Mouse (Mus musculus) hindbrain, embryonic 13.5 days (tissue): ENCODE data around the gene Mertk. TPM values are rescaled to one million over a fixed set of nuclear protein-coding genes. Genes with fewer than 3 reads are reported as not detected.

Experiments
- ATAC-seq: fragments of 200-750 bp; cut with Nextera tagmentation; 2 replicates; pipeline ENCODE4 v1.8.0; 2017; ENCODE audit warnings: moderate TSS enrichment; ENCODE audit not compliant: low FRiP score
- H3K27ac ChIP-seq: fragments of 300-500 bp; sonication (generic); 2 replicates; pipeline ENCODE4 v1.5.1; 2015; ENCODE audit warnings: inconsistent platforms, mild to moderate bottlenecking, moderate library complexity
- H3K27me3 ChIP-seq: fragments of 300-500 bp; sonication (generic); 2 replicates; pipeline ENCODE4 v1.6.1; 2015; ENCODE audit warnings: mild to moderate bottlenecking, inconsistent platforms
- H3K36me3 ChIP-seq: fragments of 300-500 bp; sonication (generic); 2 replicates; pipeline ENCODE4 v1.6.1; 2015; ENCODE audit warnings: mild to moderate bottlenecking, inconsistent platforms
- H3K4me1 ChIP-seq: fragments of 300-500 bp; sonication (generic); replicated peaks from 2 replicates; pipeline ENCODE4 v1.6.1; 2015; ENCODE audit warnings: inconsistent platforms
- H3K4me2 ChIP-seq: fragments of 300-500 bp; sonication (generic); 2 replicates; pipeline ENCODE4 v1.6.1; 2015; ENCODE audit warnings: inconsistent platforms, mild to moderate bottlenecking, moderate library complexity
- H3K4me3 ChIP-seq: fragments of 300-500 bp; sonication (generic); 2 replicates; pipeline ENCODE4 v1.5.1; 2015; ENCODE audit warnings: mild to moderate bottlenecking, inconsistent platforms
- H3K9ac ChIP-seq: fragments of 300-500 bp; sonication (generic); 2 replicates; pipeline ENCODE4 v1.6.1; 2015; ENCODE audit warnings: mild to moderate bottlenecking, inconsistent platforms
- H3K9me3 ChIP-seq: fragments of 300-500 bp; sonication (generic); 2 replicates; pipeline ENCODE4 v1.6.1; 2016; ENCODE audit warnings: inconsistent platforms
- WGBS: fragments of 180-500 bp; shearing (Covaris S2); methylation state at CpG from one replicate; pipeline ENCODE4 v1.1.7; 2015; 5-methylcytosine and 5-hydroxymethylcytosine counted together
- polyA plus RNA-seq: library from polyadenylated mRNA; unstranded; fragments of >200 nt; fragmentation: Nextera tagmentation; extraction: Ambion mirVana; gene quantifications from 2 replicates; pipeline ENCODE4 v1.2.1, GENCODE M21; 2015

Mertk gene
- polyA plus RNA-seq, 1 experiment from 2014 or later = 2.0 TPM

DNA sequence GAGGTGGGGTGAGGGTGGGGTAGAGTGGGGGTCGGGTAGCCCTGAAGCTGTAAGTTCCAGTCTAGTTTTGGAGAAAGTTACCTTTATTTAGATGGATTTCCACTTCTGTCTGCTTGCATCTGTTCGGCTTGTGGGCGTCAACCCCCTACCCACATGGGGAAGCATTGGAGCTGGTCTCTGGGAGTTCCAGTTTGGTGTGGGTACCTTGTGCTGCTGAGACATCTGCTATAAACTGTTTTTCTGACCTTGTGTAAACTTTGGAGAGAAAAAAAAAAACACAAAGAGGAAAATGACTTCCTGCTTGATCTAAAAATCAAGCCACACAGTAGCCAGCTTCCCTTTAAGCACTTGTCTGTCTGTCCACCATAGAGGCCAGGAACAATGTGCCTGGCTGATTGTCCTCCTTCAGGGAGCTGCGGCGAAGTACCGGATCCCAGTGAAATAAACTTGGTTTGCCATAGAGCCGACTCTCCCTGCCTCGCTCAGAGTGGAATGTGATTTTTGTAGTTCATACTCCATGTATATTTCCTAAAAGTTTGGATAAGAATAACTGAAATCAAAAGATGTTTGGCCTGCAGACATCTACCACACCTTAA, 48.8 kb downstream of the Mertk start:
- ATAC-seq = no peak
- 81% methylated on average over 8 of the region's 8 CpGs for WGBS
- Histone ChIP-seq H3K36me3 (no peaks in the 10 kb centered on the region), H3K4me3 (no peak overlapping the region), H3K9ac (no peak overlapping the region), H3K4me2 (no peak overlapping the region), H3K9me3 (no peaks in the 10 kb centered on the region), H3K4me1 (no peaks in the 10 kb centered on the region), H3K27ac (no peak overlapping the region), H3K27me3 (no peaks in the 10 kb centered on the region)

- WGBS = 67% methylated on average over 6 of the region's 6 CpGs
- Histone ChIP-seq H3K27ac (no peak overlapping the region), H3K4me3 (no peak overlapping the region), H3K4me1 (no peaks in the 10 kb centered on the region), H3K27me3 (no peaks in the 10 kb centered on the region), H3K9me3 (no peaks in the 10 kb centered on the region), H3K36me3 (no peaks in the 10 kb centered on the region), H3K9ac (no peak overlapping the region), H3K4me2 (no peak overlapping the region)
- ATAC-seq = no peak
Observed at GRCm38 (mm10) chr2:128748171-128748570, 49.4 kb downstream of the Mertk start.

- H3K27ac ChIP-seq = no peak overlapping the region
- H3K9me3 ChIP-seq = no peaks in the 10 kb centered on the region
- ATAC-seq = no peak
- H3K36me3 ChIP-seq = no peaks in the 10 kb centered on the region
- H3K4me1 ChIP-seq = no peaks in the 10 kb centered on the region
- no peak overlapping the region for H3K4me2 ChIP-seq
- WGBS = 87% methylated on average over 6 of the region's 6 CpGs
- no peak overlapping the region for H3K4me3 ChIP-seq
- no peak overlapping the region for H3K9ac ChIP-seq
- H3K27me3 ChIP-seq = no peaks in the 10 kb centered on the region
Observed at GRCm38 (mm10) chr2:128751030-128751429, 52.3 kb downstream of the Mertk start.

DNA sequence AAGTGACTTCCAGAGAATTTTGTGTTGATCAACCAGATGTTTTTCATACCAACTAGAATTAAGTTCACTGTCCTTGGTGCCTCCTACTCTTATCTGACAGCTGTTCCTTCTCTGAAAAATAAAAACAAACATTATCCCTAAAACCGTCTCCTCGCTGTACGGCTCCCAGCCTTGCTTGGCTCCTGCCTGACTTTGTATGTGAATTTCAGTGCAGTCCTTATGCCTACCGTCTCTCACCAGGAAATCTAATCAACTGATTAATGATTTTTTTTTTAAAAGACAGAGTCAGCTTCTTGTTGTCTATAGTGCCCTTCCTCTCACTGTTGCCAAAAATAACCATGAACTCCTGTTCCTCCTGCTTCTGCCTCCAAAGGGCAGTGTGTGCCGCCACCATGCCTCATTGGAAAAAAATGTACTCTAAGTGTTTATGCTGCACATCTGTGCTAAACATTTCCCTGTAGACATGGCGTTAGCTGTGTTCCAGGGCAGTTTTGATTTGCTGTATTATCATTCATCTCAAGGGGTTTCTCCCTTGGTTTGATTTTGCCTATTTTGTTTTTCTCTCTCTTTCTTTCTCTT, 54.6 kb downstream of the Mertk start:
- 0 out of 2 replicates have a peak, but pooled peaks cover 3% of the 10 kb centered on the region for H3K4me1 ChIP-seq
- no peak overlapping the region for H3K4me2 ChIP-seq
- no peak overlapping the region for H3K9ac ChIP-seq
- 61% methylated on average over 6 of the region's 6 CpGs for WGBS
- no peak overlapping the region for H3K27ac ChIP-seq
- H3K4me3 ChIP-seq = no peak overlapping the region
- H3K27me3 ChIP-seq = no peaks in the 10 kb centered on the region
- no peaks in the 10 kb centered on the region for H3K36me3 ChIP-seq
- no peaks in the 10 kb centered on the region for H3K9me3 ChIP-seq
- no peak for ATAC-seq

- H3K36me3 ChIP-seq = no peaks in the 10 kb centered on the region
- no peak for ATAC-seq
- 87% methylated on average over 4 of the region's 4 CpGs for WGBS
Observed at GRCm38 (mm10) chr2:128755149-128755691, 56.5 kb downstream of the Mertk start.

GRCm38 (mm10) chr2:128758724-128759340, 60.1 kb downstream of the Mertk start:
- peak overlapping the region; percentile 4; the same call in 1 of the 2 replicates for H3K4me3 ChIP-seq
- H3K27ac ChIP-seq = peak overlapping the region; percentile 30; the same call in 1 of the 2 replicates
- no peaks in the 10 kb centered on the region for H3K9me3 ChIP-seq
- WGBS = 53% methylated on average over 10 of the region's 10 CpGs
- peaks cover 9% of the 10 kb centered on the region for H3K4me1 ChIP-seq
- no peak overlapping the region for H3K9ac ChIP-seq
- no peaks in the 10 kb centered on the region for H3K36me3 ChIP-seq
- ATAC-seq = 0 out of 2 replicates have a peak, but pooled peaks have one; percentile 32
- peak overlapping the region; percentile 35 for H3K4me2 ChIP-seq
- no peaks in the 10 kb centered on the region for H3K27me3 ChIP-seq

More at GRCm38 (mm10) chr2:128755149-128755691, 56.5 kb downstream of the Mertk start:
- Histone ChIP-seq H3K9ac (no peak overlapping the region), H3K27me3 (no peaks in the 10 kb centered on the region), H3K9me3 (no peaks in the 10 kb centered on the region), H3K4me1 (peaks cover 9% of the 10 kb centered on the region), H3K4me2 (no peak overlapping the region), H3K27ac (no peak overlapping the region), H3K4me3 (no peak overlapping the region)

- ATAC-seq = no peak
- no peak overlapping the region for H3K4me3 ChIP-seq
- no peak overlapping the region for H3K27ac ChIP-seq
- peaks cover 9% of the 10 kb centered on the region for H3K4me1 ChIP-seq
- H3K9me3 ChIP-seq = no peaks in the 10 kb centered on the region
- H3K9ac ChIP-seq = no peak overlapping the region
- no peaks in the 10 kb centered on the region for H3K27me3 ChIP-seq
- WGBS = 92% methylated on average over 9 of the region's 9 CpGs
- H3K4me2 ChIP-seq = no peak overlapping the region
- H3K36me3 ChIP-seq = no peaks in the 10 kb centered on the region
Observed at GRCm38 (mm10) chr2:128762008-128762407, 63.3 kb downstream of the Mertk start.

DNA sequence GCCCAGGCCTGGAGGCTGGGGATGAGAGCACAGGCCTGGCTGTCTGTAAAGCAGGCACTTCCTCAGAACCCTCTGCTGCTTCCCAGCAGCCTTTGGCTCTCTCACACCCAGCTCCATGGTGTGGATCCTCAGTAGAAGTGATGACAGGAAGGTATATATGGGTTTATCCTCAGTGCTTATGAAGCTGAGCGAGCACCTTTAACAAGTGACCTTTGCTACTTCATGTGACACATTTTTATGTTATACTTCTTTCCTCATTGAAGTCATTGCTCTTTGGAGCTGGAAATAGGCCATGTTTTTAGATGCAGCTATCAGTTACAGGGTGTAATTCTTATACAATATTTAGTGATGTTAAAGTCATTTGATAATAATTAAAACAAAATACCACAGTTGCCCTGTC, 67.0 kb downstream of the Mertk start:
- no peak overlapping the region for H3K4me2 ChIP-seq
- H3K36me3 ChIP-seq = no peaks in the 10 kb centered on the region
- 92% methylated on average over 1 of the region's 1 CpGs for WGBS
- no peak overlapping the region for H3K9ac ChIP-seq
- no peaks in the 10 kb centered on the region for H3K27me3 ChIP-seq
- H3K9me3 ChIP-seq = no peaks in the 10 kb centered on the region
- H3K4me3 ChIP-seq = no peak overlapping the region
- ATAC-seq = no peak
- H3K4me1 ChIP-seq = no peaks in the 10 kb centered on the region
- no peak overlapping the region for H3K27ac ChIP-seq

GRCm38 (mm10) chr2:128768545-128769247, 69.9 kb downstream of the Mertk start:
- WGBS = 84% methylated on average over 4 of the region's 4 CpGs

DNA sequence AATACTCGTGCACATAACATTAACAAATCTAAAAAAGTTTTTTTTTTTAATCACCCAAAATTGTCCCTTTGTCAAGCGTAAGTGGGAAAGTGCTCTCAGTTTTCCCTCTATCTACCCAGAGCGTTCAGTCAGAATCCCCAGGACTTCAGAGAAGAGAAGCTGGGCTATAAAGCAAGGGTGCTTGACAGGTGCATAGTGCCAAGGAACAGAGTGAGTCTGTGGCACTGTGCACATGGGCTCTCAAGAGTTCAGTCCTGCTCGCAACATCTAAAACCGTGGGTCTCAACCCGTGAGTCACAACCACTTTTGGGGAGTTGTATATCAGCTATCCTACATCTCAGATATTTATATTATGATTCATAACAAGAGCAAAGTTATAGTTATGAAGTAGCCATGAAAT, 71.8 kb downstream of the Mertk start:
- Histone ChIP-seq H3K36me3 (no peaks in the 10 kb centered on the region), H3K9ac (no peak overlapping the region), H3K27me3 (no peaks in the 10 kb centered on the region), H3K4me3 (no peak overlapping the region), H3K4me1 (no peaks in the 10 kb centered on the region), H3K27ac (no peak overlapping the region), H3K9me3 (no peaks in the 10 kb centered on the region), H3K4me2 (no peak overlapping the region)
- no peak for ATAC-seq
- WGBS = 93% methylated on average over 6 of the region's 6 CpGs

More at GRCm38 (mm10) chr2:128768545-128769247, 69.9 kb downstream of the Mertk start:
- Histone ChIP-seq H3K9me3 (no peaks in the 10 kb centered on the region), H3K4me1 (no peaks in the 10 kb centered on the region), H3K36me3 (no peaks in the 10 kb centered on the region), H3K27ac (no peak overlapping the region), H3K9ac (no peak overlapping the region), H3K4me3 (no peak overlapping the region), H3K27me3 (no peaks in the 10 kb centered on the region), H3K4me2 (no peak overlapping the region)
- ATAC-seq = no peak

DNA sequence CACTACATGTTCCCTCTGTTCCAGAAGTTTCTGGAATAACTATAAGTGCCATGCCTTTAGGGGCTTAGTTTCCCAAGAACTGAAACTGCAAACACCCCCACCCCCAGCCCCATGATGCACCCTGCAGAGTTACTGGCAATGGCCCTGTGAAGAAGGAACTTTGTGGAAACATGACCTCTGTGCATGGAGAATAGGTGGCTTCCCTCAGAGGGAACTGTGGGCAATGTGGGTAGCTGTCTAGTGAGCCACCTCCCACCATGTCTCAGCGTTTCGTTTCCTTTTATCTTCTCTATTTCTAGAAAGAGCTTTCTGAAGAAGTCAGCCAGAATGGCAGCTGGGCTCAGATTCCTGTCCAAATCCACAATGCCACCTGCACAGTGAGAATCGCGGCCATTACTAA, 72.3 kb downstream of the Mertk start:
- no peak overlapping the region for H3K4me3 ChIP-seq
- no peak overlapping the region for H3K4me2 ChIP-seq
- no peak for ATAC-seq
- 86% methylated on average over 4 of the region's 4 CpGs for WGBS
- H3K27me3 ChIP-seq = no peaks in the 10 kb centered on the region
- H3K36me3 ChIP-seq = no peaks in the 10 kb centered on the region
- H3K9ac ChIP-seq = no peak overlapping the region
- no peaks in the 10 kb centered on the region for H3K9me3 ChIP-seq
- H3K4me1 ChIP-seq = no peaks in the 10 kb centered on the region
- H3K27ac ChIP-seq = no peak overlapping the region

GRCm38 (mm10) chr2:128771750-128772338, 73.1 kb downstream of the Mertk start:
- Histone ChIP-seq H3K4me1 (no peaks in the 10 kb centered on the region), H3K4me3 (no peak overlapping the region), H3K4me2 (no peak overlapping the region), H3K27me3 (no peaks in the 10 kb centered on the region), H3K9me3 (no peaks in the 10 kb centered on the region), H3K36me3 (no peaks in the 10 kb centered on the region), H3K27ac (no peak overlapping the region), H3K9ac (no peak overlapping the region)
- 90% methylated on average over 7 of the region's 7 CpGs for WGBS
- ATAC-seq = no peak
